Mouse (Mus musculus) intestine, postnatal 0 days (tissue): Measurements from ENCODE around the gene Polr2j. TPM values are rescaled to one million over a fixed set of nuclear protein-coding genes. Genes with fewer than 3 reads are reported as not detected.
A peak's percentile ranks its signal among the peaks of the same experiment; 100 is the strongest.

Experiments
- ATAC-seq: fragments of 200-750 bp; cut with Nextera tagmentation; 2 replicates; pipeline ENCODE4 v1.8.0; 2017; ENCODE audit warnings: mild to moderate bottlenecking, moderate TSS enrichment, moderate library complexity
- H3K27ac ChIP-seq: fragments of 300-500 bp; sonication (generic); 2 replicates; pipeline ENCODE4 v1.5.1; 2014; ENCODE audit warnings: mild to moderate bottlenecking, low read depth, low read length, moderate library complexity
- H3K27me3 ChIP-seq: fragments of 300-500 bp; sonication (generic); replicated peaks from 2 replicates; pipeline ENCODE4 v1.6.1; 2014; ENCODE audit warnings: low read length, mixed read lengths; ENCODE audit not compliant: control insufficient read depth, insufficient read depth
- H3K36me3 ChIP-seq: fragments of 300-500 bp; sonication (generic); 2 replicates; pipeline ENCODE4 v1.6.1; 2014; ENCODE audit warnings: mild to moderate bottlenecking, moderate library complexity; ENCODE audit not compliant: control insufficient read depth, insufficient read depth
- H3K4me1 ChIP-seq: fragments of 300-500 bp; sonication (generic); replicated peaks from 2 replicates; pipeline ENCODE4 v1.6.1; 2014; ENCODE audit warnings: antibody characterized with exemption, low read length, mixed read lengths; ENCODE audit not compliant: control insufficient read depth, insufficient read depth
- H3K4me2 ChIP-seq: fragments of 300-500 bp; sonication (generic); replicated peaks from 2 replicates; pipeline ENCODE4 v1.6.1; 2014; ENCODE audit warnings: low read depth, mild to moderate bottlenecking, moderate library complexity
- H3K4me3 ChIP-seq: fragments of 300-500 bp; sonication (generic); 2 replicates; pipeline ENCODE4 v1.5.1; 2014; ENCODE audit warnings: low read depth, low read length
- H3K9ac ChIP-seq: fragments of 300-500 bp; sonication (generic); 2 replicates; pipeline ENCODE4 v1.6.1; 2014; ENCODE audit warnings: mild to moderate bottlenecking, low read depth, low read length
- H3K9me3 ChIP-seq: fragments of 300-500 bp; sonication (generic); 2 replicates; pipeline ENCODE4 v1.6.1; 2016; ENCODE audit warnings: mixed run types; ENCODE audit not compliant: control insufficient read depth
- CTCF ChIP-seq: sonication (generic); IDR thresholded peaks from 2 replicates; pipeline ENCODE4 v1.5.1; 2016; ENCODE audit warnings: low read depth, mild to moderate bottlenecking, control low read depth, antibody characterized with exemption, moderate library complexity
- WGBS: fragments of 180-500 bp; shearing (Covaris S2); extraction: QIAGEN DNeasy Blood & Tissue Kit; methylation state at CpG from one replicate; pipeline ENCODE4 v1.1.7; 2014; 5-methylcytosine and 5-hydroxymethylcytosine counted together
- polyA plus RNA-seq: library from polyadenylated mRNA; unstranded; fragments of >200 nt; fragmentation: Nextera tagmentation; extraction: Ambion mirVana; gene quantifications from 2 replicates; pipeline ENCODE4 v1.2.1, GENCODE M21; 2015

Polr2j gene
- polyA plus RNA-seq, 1 experiment from 2014 or later = 169 TPM

GRCm38 (mm10) chr5:136077001-136077550, 39.4 kb upstream of the Polr2j start:
- Histone ChIP-seq H3K36me3 (no peaks in the 10 kb centered on the region), H3K27ac (peak overlapping the region; percentile 16; the same call in 1 of the 2 replicates), H3K9me3 (no peaks in the 10 kb centered on the region), H3K4me2 (no peak overlapping the region), H3K27me3 (no peaks in the 10 kb centered on the region), H3K9ac (no peak overlapping the region), H3K4me3 (no peak overlapping the region), H3K4me1 (no peaks in the 10 kb centered on the region)
- no peak for ATAC-seq
- TF ChIP-seq CTCF = no peak
- WGBS = 70% methylated on average over 9 of the region's 9 CpGs

GRCm38 (mm10) chr5:136078136-136078535, 38.3 kb upstream of the Polr2j start:
- Histone ChIP-seq H3K4me2 (no peak overlapping the region), H3K27me3 (no peaks in the 10 kb centered on the region), H3K9me3 (no peaks in the 10 kb centered on the region), H3K4me3 (no peak overlapping the region), H3K27ac (no peak overlapping the region), H3K36me3 (no peaks in the 10 kb centered on the region), H3K4me1 (no peaks in the 10 kb centered on the region), H3K9ac (no peak overlapping the region)
- WGBS = 92% methylated on average over 5 of the region's 5 CpGs
- TF ChIP-seq CTCF = no peak
- no peak for ATAC-seq

GRCm38 (mm10) chr5:136082345-136082744, 34.1 kb upstream of the Polr2j start:
- Histone ChIP-seq H3K9me3 (no peaks in the 10 kb centered on the region), H3K9ac (no peak overlapping the region), H3K27me3 (no peaks in the 10 kb centered on the region), H3K4me1 (peaks cover 7% of the 10 kb centered on the region), H3K36me3 (no peaks in the 10 kb centered on the region), H3K27ac (no peak overlapping the region), H3K4me3 (no peak overlapping the region), H3K4me2 (no peak overlapping the region)
- ATAC-seq = no peak
- TF ChIP-seq CTCF = peak; percentile 51
- 84% methylated on average over 4 of the region's 4 CpGs for WGBS

GRCm38 (mm10) chr5:136083669-136084107, 32.7 kb upstream of the Polr2j start, which contains the start of gene Rasa4:
Gene Rasa4 (plus strand): TSS chr5:136083916.
- Histone ChIP-seq H3K27me3 (no peaks in the 10 kb centered on the region), H3K36me3 (no peaks in the 10 kb centered on the region), H3K4me2 (peak within 1 kb of the TSS; percentile 98), H3K4me3 (peak within 1 kb of the TSS; percentile 69), H3K9ac (peak within 1 kb of the TSS; percentile 44), H3K4me1 (peaks cover 7% of the 10 kb centered on the region), H3K27ac (peak within 1 kb of the TSS; percentile 17; the same call in 1 of the 2 replicates), H3K9me3 (no peaks in the 10 kb centered on the region)
- under 1% methylated on average over 28 of the region's 28 CpGs for WGBS
- ATAC-seq = peak; percentile 91
- peak; percentile 20 for TF ChIP-seq CTCF

- Histone ChIP-seq H3K27me3 (no peaks in the 10 kb centered on the region), H3K36me3 (no peaks in the 10 kb centered on the region), H3K4me1 (peaks cover 7% of the 10 kb centered on the region), H3K4me2 (peak overlapping the region; percentile 98), H3K9me3 (no peaks in the 10 kb centered on the region), H3K27ac (peak overlapping the region; percentile 17; the same call in 1 of the 2 replicates), H3K9ac (peak overlapping the region; percentile 44), H3K4me3 (peak overlapping the region; percentile 69)
- peak; percentile 16 for ATAC-seq
- no peak; the same call in 1 of the 2 replicates for TF ChIP-seq CTCF
- 2% methylated on average over 23 of the region's 23 CpGs for WGBS
These were observed 32.1 kb upstream of the Polr2j start for GRCm38 (mm10) chr5:136084144-136084881.

- Histone ChIP-seq H3K4me1 (peaks cover 7% of the 10 kb centered on the region), H3K27me3 (no peaks in the 10 kb centered on the region), H3K9me3 (no peaks in the 10 kb centered on the region), H3K4me3 (peak overlapping the region; percentile 69), H3K9ac (peak overlapping the region; percentile 44), H3K36me3 (no peaks in the 10 kb centered on the region), H3K27ac (no peak overlapping the region; the same call in 1 of the 2 replicates), H3K4me2 (peak overlapping the region; percentile 98)
- no peak for TF ChIP-seq CTCF
- ATAC-seq = peak; percentile 36; the same call in 1 of the 2 replicates
- WGBS = 24% methylated on average over 21 of the region's 21 CpGs
These were observed 31.4 kb upstream of the Polr2j start for GRCm38 (mm10) chr5:136084891-136085651.
